Mouse (Mus musculus): ENCODE data around the gene Espn.

The Espn gene

GRCm38 (mm10) chr4:152088556-152089120 lies 63.5 kb downstream of the Espn start:
- ChIA-PET POLR2A (interaction anchor here (0.6 to 4.0 kb wide), 40 partner anchors 8 to 262 kb away, joined by 3 to 33 read pairs (median 5); partner anchors contain the start of genes Nol9 (in 2 of the 4), Tnfrsf25 (in 2 of the 4), Camta1 (in 1 of the 4) and Icmt (in 1 of the 4)), CTCF (interaction anchor here (0.6 to 2.0 kb wide), 22 partner anchors 8 to 479 kb away, joined by 3 to 15 read pairs (median 4); partner anchors contain the start of gene Nol9 (in 2 of the 4))

DNA sequence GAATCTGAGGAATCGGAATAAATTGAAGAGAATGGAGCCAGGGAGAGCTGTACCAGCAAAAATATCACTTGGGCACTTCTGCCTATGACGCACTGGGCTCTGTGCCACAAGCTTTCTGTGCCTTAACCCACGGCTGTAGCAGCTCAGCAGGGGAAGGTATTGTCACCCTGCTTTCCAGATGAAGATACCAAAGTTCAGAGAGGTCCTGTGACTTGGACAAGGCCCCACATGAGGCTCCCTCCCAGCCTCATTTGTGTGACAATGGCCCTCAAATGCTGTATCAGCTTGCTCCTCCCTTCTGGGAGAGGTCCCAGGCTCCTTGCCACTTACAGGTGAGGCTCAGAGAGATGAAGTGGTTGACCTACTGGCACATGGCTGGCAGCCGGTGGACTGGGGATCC lies 64.0 kb downstream of the Espn start:
- ChIA-PET CTCF (interaction anchor here (0.6 to 2.0 kb wide), 25 partner anchors 8 to 478 kb away, joined by 3 to 15 read pairs (median 4); partner anchors contain the start of genes Nol9 (in 2 of the 4) and Dnajc11 (in 1 of the 4)), POLR2A (interaction anchor here (0.6 to 4.0 kb wide), 42 partner anchors 8 to 262 kb away, joined by 3 to 33 read pairs (median 5); partner anchors contain the start of genes Nol9 (in 2 of the 4), Camta1 (in 1 of the 4), Icmt (in 1 of the 4) and Klhl21 (in 1 of the 4))

DNA sequence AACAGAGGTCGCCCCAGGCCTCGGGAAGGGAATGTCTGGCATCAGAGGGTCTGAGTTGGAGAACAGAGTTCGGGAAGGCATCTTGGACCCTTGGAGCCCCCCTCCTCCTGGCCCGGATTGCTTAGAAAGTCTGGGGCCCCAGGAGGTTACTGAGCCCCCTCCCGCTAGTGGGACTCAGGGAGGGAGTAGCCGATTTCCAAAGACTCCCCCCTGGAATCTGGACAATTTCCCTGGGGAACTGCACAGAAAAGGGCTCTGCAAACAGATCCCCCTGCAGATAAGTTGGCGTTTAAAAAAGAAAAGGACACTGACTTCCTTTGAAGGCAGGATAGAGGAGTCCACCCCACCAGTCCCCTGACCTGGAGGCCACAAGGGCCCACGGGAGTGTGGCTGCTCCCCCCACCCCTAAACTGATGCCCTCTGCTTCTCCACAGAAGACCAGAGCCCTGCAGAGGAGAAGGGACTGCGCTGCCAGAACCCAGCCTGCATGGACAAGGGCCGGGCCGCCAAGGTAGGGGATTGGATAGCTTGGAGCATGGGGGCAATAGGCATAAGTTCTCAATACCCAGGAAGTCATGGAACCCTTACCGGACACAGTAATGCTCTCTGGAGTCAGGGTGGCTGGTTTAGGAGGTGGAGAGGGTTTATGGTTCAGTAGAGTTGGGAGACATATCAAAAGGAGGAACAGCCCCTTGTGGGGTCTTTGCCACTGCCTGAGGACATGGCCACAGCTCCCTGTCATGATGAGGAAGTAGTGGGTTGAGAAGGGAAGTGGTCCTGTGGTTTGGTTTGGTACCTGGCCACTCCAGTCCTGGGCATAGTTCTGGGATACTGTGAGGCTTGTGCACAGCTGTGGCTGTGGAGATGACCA lies 64.7 kb downstream of the Espn start:
- POLR2A ChIA-PET, result interaction anchor here (0.6 to 4.0 kb wide), 39 partner anchors 9 to 263 kb away, joined by 3 to 33 read pairs (median 5); partner anchors contain the start of genes Nol9 (in 2 of the 4), Camta1 (in 1 of the 4), Icmt (in 1 of the 4) and Klhl21 (in 1 of the 4)

DNA sequence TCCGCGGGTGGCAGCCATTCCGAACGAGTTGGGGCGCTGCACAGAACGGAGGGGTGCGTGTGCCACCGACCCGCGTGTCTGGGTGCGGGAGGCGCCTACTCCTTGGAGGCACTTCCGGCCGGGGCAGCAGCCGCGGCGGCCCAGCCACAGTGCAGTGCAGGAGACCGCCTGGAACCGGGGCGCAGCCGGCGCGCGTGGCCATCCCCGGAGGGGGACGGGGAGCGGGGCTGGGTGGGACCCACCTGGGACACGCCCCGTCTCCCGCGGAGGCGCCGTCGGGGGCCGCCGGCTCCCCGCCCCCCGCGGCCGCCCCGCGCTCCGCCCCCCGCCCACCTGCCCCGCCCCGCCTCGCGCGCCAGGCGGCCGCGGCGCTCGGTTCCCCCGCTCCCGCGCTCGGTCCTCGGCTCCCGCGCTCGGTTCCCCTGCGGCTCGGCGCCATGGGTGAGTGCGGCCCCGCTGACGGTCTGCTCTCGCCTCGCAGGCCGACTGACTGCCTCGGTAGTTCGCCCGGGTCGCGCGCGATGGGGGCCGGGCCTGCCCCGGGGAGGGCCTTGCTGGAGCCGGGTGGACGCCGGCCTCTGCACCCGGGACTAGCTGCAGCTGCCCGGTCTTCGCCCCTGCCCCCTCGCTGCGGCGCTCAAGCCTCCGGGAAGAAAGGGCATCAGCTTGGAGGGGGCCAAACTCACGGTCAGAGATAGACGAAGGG lies 65.5 kb downstream of the Espn start:
- ChIA-PET POLR2A (interaction anchor here in 3 of 4 experiments (0.6 to 4.0 kb wide), 8 partner anchors 12 to 90 kb away, joined by 3 to 33 read pairs (median 6); partner anchors contain the start of genes Klhl21 (in 1 of the 3) and Phf13 (in 1 of the 3)), CTCF (interaction anchor here in 3 of 4 experiments (0.6 to 1.9 kb wide), 6 partner anchors 11 to 153 kb away, joined by 3 to 15 read pairs (median 4); partner anchors contain the start of genes Dnajc11 (in 1 of the 3) and Nol9 (in 1 of the 3))

More for the DNA sequence above, 64.7 kb downstream of the Espn start:
- CTCF ChIA-PET, result interaction anchor here in 3 of 4 experiments (0.7 to 2.0 kb wide), 22 partner anchors 9 to 154 kb away, joined by 3 to 15 read pairs (median 4); partner anchors contain the start of genes Dnajc11 (in 1 of the 3) and Nol9 (in 1 of the 3)

GRCm38 (mm10) chr4:152084616-152085015 lies 67.6 kb downstream of the Espn start:
- CTCF ChIA-PET, result interaction anchor here in 2 of 4 experiments (0.6 to 1.7 kb wide), 6 partner anchors 10 to 1847 kb away, joined by 3 to 6 read pairs (median 4); no protein-coding TSS in a partner anchor
- POLR2A ChIA-PET, result interaction anchor here in 3 of 4 experiments (0.6 to 1.7 kb wide), 7 partner anchors 8 to 450 kb away, joined by 3 to 6 read pairs (median 3); partner anchors contain the start of gene Phf13 (in 1 of the 3)

DNA sequence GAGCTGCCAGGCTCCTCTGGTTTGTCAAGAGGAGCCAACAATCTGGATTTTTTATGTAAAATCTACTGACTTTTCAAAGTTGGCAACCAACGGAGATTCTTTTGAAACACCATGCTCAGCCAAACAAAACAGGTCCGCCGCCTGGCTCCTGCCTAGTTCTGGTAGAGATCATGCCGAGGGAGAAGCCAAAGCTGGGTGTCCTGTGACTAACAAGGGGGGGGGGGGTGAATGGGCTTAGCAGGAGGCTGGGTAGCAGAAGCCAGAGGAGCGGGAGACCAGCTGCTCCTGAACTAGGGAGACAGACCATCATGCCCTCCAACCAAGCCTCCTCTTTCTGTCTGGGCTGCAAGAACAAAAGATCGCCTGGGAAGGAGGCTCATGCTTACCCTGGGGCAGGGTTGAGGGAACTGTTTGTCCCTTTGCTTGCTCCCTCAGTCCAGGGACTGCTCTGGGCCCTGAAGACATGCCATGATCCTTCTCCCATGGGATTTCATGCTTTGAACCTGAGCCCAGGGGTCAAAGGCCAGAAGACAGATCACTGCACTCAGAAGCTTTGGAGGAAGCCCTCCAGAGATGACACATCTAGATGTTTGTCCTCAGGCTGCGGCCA lies 68.5 kb downstream of the Espn start:
- POLR2A ChIA-PET, result interaction anchor here in 3 of 4 experiments (0.5 to 1.7 kb wide), 10 partner anchors 9 to 241 kb away, joined by 3 to 6 read pairs (median 4); partner anchors contain the start of gene Phf13 (in 1 of the 3)

DNA sequence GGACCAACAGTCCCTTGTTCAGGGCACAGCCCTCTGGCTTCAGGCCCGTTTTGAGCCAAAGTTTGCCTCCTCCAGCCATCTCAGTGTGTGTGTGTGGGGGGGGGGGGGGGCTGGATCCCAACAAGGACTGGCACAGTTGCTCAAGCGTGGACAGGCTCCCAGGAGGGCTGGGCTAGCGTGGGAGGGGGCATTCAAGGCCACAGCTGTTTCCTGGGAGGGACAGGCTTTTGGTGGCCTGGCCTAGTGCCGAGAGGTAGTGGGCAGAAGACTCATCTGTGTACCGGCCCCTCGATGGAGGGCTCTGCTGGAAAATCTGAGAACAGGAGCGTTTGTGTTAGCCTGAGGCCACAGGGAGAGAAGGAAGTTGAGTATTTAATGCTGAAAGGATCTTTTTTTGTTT lies 72.2 kb downstream of the Espn start:
- CTCF ChIA-PET, result interaction anchor here in 2 of 4 experiments (0.7 to 1.6 kb wide), 4 partner anchors 16 to 107 kb away, joined by 3 to 5 read pairs (median 4); no protein-coding TSS in a partner anchor
- POLR2A ChIA-PET, result interaction anchor here in 2 of 4 experiments (1.0 to 1.7 kb wide), 4 partner anchors 17 to 60 kb away, joined by 3 to 6 read pairs (median 4); no protein-coding TSS in a partner anchor

More for the DNA sequence above, 68.5 kb downstream of the Espn start:
- CTCF ChIA-PET, result interaction anchor here in 3 of 4 experiments (0.5 to 1.1 kb wide), 4 partner anchors 39 to 235 kb away, joined by 3 to 4 read pairs (median 4); partner anchors contain the start of gene Rnf207 (in 1 of the 3)

DNA sequence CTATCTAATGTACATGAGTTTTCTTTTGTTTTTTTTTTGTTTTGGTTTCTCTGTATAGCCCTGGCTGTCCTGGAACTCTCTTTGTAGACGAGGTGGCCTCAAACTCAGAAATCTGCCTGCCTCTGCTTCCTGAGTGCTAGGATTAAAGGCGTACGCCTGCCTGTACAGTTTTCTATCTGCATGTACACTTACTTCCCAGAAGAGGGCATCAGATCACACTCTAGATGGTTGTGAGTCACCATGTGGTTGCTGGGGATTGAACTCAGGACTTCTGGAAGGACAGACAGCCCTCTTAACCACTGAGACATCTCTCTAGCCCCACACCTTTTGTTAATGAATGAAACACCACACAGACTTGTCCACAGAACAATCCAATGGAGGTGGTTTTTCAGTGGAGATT lies 72.9 kb downstream of the Espn start:
- ChIA-PET POLR2A (interaction anchor here in 3 of 4 experiments (0.6 to 1.7 kb wide), 4 partner anchors 9 to 44 kb away, joined by 3 to 5 read pairs (median 3); no protein-coding TSS in a partner anchor), CTCF (interaction anchor here in 3 of 4 experiments (0.6 to 1.6 kb wide), 7 partner anchors 13 to 74 kb away, joined by 3 to 5 read pairs (median 3); no protein-coding TSS in a partner anchor)

GRCm38 (mm10) chr4:152078105-152078530 lies 74.1 kb downstream of the Espn start:
- CTCF ChIA-PET, result interaction anchor here in 3 of 4 experiments (0.6 to 1.7 kb wide), 7 partner anchors 18 to 861 kb away, joined by 3 to 7 read pairs (median 4); no protein-coding TSS in a partner anchor

GRCm38 (mm10) chr4:152077191-152077590 lies 75.0 kb downstream of the Espn start:
- POLR2A ChIA-PET, result interaction anchor here in 3 of 4 experiments (0.5 to 1.5 kb wide), 6 partner anchors 9 to 106 kb away, joined by 3 to 9 read pairs (median 3); no protein-coding TSS in a partner anchor
- CTCF ChIA-PET, result interaction anchor here in 2 of 4 experiments (0.6 to 1.7 kb wide), 7 partner anchors 11 to 860 kb away, joined by 3 to 7 read pairs (median 4); no protein-coding TSS in a partner anchor

More at GRCm38 (mm10) chr4:152078105-152078530, 74.1 kb downstream of the Espn start:
- POLR2A ChIA-PET, result interaction anchor here (0.6 to 1.7 kb wide), 6 partner anchors 10 to 107 kb away, joined by 3 to 9 read pairs (median 4); no protein-coding TSS in a partner anchor

DNA sequence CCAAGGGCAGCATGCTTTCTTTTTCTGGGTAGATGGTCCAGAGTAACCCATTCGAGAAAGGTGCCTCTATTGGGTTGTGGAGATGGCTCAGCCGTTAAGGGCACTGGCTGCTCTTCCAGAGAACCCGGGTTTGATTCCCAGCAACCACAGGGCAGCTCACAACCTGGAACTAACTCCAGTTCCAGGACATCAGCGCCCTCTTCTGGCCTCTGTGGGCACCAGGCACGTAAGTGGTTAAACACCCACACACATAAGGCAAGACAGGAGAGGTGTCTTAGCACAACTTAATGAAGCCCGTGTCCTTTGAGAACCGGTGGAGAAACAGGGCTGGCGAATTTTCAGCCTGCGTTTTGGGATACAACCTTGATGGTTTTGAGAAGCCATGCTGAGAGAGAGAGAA lies 77.6 kb downstream of the Espn start:
- ChIA-PET POLR2A (interaction anchor here in 1 of 4 experiments (1.1 to 2.9 kb wide), 7 partner anchors 13 to 100 kb away, joined by 3 to 8 read pairs (median 6); partner anchors contain the start of gene Nol9), CTCF (interaction anchor here (0.6 to 1.3 kb wide), 12 partner anchors 10 to 1708 kb away, joined by 3 to 4 read pairs (median 3); partner anchors contain the start of genes Nol9 (in 1 of the 4), Phf13 (in 1 of the 4) and Tas1r1 (in 1 of the 4))

DNA sequence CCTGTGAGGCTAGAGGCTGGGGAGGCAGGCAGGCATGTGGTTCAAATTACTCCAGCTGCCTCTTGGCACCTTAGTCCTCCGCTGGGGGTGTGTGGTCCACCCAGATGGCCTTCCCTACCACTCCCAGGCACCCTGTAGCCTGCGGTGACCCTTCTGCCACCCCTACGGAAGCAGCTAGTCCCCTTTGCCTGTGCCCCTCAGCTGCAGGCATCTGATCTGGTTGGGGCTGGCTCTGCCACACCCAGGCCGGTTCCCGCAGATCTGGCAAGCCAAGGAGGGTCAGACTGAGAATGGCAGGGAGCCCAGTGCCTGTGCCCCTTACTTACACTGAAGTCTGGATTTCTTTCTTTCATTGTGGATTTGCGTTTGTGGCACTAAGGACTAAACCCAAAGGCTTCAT lies 78.5 kb downstream of the Espn start:
- ChIA-PET POLR2A (interaction anchor here in 1 of 4 experiments (1.1 to 2.9 kb wide), 4 partner anchors 12 to 54 kb away, joined by 4 to 8 read pairs (median 6); no protein-coding TSS in a partner anchor), CTCF (interaction anchor here in 2 of 4 experiments (0.8 to 1.5 kb wide), 5 partner anchors 11 to 80 kb away, joined by 3 to 4 read pairs (median 3); partner anchors contain the start of genes Nol9 (in 1 of the 2) and Tas1r1 (in 1 of the 2))

GRCm38 (mm10) chr4:152072655-152073054 lies 79.5 kb downstream of the Espn start:
- ChIA-PET CTCF (interaction anchor here in 2 of 4 experiments (0.5 to 1.5 kb wide), 5 partner anchors 23 to 84 kb away, joined by 3 to 10 read pairs (median 3); no protein-coding TSS in a partner anchor), POLR2A (interaction anchor here in 2 of 4 experiments (0.6 to 1.8 kb wide), 8 partner anchors 10 to 1930 kb away, joined by 3 to 6 read pairs (median 3); partner anchors contain the start of genes Nol9 (in 1 of the 2) and Phf13 (in 1 of the 2))

DNA sequence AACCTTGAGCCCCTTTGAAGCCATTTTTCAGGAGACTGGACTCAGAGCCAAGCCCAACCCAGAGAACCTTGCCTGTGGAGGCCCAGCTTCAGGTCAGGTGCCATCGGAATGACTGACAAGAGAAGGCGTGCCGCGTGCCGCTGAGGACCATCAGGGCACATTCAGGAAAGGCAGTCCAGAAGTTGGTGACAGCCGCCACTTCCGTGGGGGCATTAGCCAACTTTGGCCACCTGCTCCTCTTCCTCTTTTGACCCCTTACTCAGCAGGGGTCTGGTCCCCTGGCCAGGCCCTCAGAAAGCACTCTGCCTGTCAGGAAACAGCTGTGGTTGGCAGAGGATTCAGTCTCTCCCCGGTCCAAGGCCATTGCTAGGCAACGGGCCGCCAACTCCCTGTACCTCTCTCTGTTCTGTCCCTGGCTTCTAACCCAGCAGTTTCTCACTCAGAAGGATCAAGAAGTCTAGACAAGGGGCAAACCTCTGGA lies 80.0 kb downstream of the Espn start, which contains the start of gene Plekhg5:
Gene Plekhg5, plus strand, starts transcription at position 378 of the 481 bp plus-strand sequence.
- POLR2A ChIA-PET, result interaction anchor here in 2 of 4 experiments (0.6 to 1.8 kb wide), 7 partner anchors 10 to 76 kb away, joined by 3 to 6 read pairs (median 3); partner anchors contain the start of genes Nol9 (in 1 of the 2) and Phf13 (in 1 of the 2)
- CTCF ChIA-PET, result interaction anchor here in 3 of 4 experiments (0.5 to 1.3 kb wide), 6 partner anchors 10 to 1170 kb away, joined by 3 to 10 read pairs (median 3); no protein-coding TSS in a partner anchor
